Mouse (Mus musculus): ENCODE data around the gene Ncs1. TPM values are rescaled to one million over a fixed set of nuclear protein-coding genes. Genes with fewer than 3 reads are reported as not detected.

Ncs1 gene
- polyA plus RNA-seq, 1 experiment from 2014 or later = 22.3 TPM

DNA sequence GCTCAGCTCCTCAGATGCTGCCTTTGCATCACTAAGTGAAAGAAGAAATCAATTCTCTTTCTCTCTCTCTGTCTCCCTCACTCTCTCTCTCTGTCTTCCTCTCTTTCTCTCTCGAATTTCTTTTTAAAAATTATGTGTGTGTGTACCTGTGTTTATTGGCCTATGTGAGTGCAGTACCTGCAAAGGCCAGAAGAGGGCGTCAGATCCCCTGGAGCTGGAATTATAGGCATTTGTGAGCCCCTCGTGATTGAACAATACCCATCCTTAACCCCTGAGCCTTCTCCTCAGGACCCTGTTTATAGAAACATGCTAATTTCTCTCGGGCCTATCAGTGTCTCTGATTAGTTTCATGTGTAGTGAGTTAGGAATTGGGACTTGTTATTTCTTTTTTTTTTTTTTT is 62.6 kb downstream of the Ncs1 start:
- Histone ChIP-seq H3K9ac (no peak overlapping the region), H3K27me3 (replicated peaks) (peaks cover 17% of the 10 kb centered on the region), H3K36me3 (no peaks in the 10 kb centered on the region), H3K4me3 (replicated peaks) (no peak overlapping the region), H3K4me1 (0 out of 2 replicates have a peak, but pooled peaks cover 5% of the 10 kb centered on the region), H3K27ac (no peak overlapping the region), H3K9me3 (no peaks in the 10 kb centered on the region), H3K4me2 (no peak overlapping the region)
- ATAC-seq (ENCODE audit: insufficient read depth, low FRiP score, low read depth) = no peak
- 67% methylated on average over 4 of the region's 4 CpGs for WGBS

DNA sequence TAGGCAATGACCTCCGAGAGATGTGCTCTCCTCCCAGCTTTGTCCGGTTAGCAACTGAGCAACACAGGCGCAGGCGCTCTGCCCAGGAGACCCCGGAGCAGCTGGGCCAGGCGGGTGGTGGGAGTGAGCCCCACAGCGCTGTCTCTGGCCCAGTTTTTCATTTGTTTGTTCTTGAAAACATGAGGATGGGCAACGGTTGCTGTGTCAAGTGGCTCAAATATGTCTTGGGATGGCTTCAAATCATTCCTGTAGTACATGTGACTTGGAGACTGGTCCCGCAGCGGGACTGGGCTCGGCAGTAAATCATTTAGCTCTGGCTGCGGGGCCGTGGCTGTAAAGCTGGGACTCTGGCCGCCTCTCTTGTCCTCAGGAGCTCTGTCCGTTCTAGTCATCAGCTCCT is 63.9 kb downstream of the Ncs1 start:
- no peak for ATAC-seq (ENCODE audit: insufficient read depth, low FRiP score, low read depth)
- Histone ChIP-seq H3K4me2 (no peak overlapping the region), H3K4me1 (peaks cover 12% of the 10 kb centered on the region; the same call in 1 of the 2 replicates), H3K9me3 (no peaks in the 10 kb centered on the region), H3K9ac (no peak overlapping the region), H3K36me3 (no peaks in the 10 kb centered on the region), H3K27ac (no peak overlapping the region), H3K27me3 (replicated peaks) (peaks cover 29% of the 10 kb centered on the region), H3K4me3 (replicated peaks) (no peak overlapping the region)
- 55% methylated on average over 15 of the region's 15 CpGs for WGBS

DNA sequence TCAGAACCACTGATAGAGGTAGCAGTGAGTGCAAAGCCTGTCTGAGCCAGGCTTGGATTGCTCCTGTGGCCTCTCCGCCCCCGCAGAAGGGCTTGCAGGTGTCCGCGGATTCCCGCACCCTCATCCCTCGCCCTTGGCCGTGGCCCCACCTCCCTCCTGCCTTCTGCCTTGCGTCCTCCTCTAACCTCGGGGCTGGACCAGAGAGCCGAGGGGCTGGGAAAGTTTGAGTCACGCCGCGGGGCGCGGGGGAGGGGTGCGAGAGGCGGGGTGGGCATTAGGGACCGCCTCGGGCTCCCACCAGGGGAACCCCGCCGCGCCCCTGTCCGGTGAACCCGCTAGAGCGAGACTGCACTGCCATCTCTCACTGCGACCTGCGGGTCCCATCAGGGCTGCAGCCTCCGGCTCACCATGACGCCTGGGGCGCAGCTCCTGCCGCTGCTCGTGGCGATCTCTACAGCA is 68.4 kb downstream of the Ncs1 start, which contains the start of gene Hmcn2:
Gene Hmcn2, plus strand, starts transcription at position 409 of the 459 bp plus-strand sequence.
- Histone ChIP-seq H3K27ac (no peak within 1 kb of the TSS), H3K4me1 (peaks cover 9% of the 10 kb centered on the region; the same call in 1 of the 2 replicates), H3K36me3 (no peaks in the 10 kb centered on the region), H3K9me3 (no peaks in the 10 kb centered on the region), H3K4me2 (peak within 1 kb of the TSS; percentile 47), H3K4me3 (replicated peaks) (peak within 1 kb of the TSS; percentile 35), H3K9ac (no peak within 1 kb of the TSS), H3K27me3 (replicated peaks) (peaks cover 62% of the 10 kb centered on the region)
- WGBS = 2% methylated on average over 33 of the region's 33 CpGs
- no peak for ATAC-seq (ENCODE audit: insufficient read depth, low FRiP score, low read depth)

DNA sequence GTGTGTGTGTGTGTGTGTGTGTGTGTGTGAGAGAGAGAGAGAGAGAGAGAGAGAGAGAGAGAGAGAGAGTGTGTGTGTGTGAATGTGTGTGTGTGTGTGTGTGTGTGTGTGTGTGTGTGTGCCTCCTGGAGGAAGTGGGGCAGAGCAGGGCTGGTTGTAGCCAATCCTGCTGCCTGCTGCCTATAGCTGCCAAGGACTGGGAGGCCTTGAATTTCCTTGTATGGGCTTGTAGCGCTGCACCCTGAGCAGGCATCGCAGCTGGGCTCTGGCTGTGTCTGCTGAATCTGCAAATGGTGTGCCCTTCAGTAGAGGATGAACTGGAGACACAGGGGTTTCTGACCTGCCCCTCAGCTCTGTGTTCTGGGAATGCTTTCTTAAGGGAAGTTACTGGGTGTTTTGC is 72.5 kb downstream of the Ncs1 start:
- no peak overlapping the region for H3K4me3 ChIP-seq (replicated peaks)
- no peaks in the 10 kb centered on the region for H3K9me3 ChIP-seq
- no peaks in the 10 kb centered on the region for H3K36me3 ChIP-seq
- peak overlapping the region; percentile 51; the same call in 1 of the 2 replicates for H3K27ac ChIP-seq
- 12% methylated on average over 2 of the region's 2 CpGs for WGBS
- peaks cover 13% of the 10 kb centered on the region; the same call in 1 of the 2 replicates for H3K4me1 ChIP-seq
- no peak overlapping the region for H3K9ac ChIP-seq
- no peak overlapping the region for H3K4me2 ChIP-seq
- ATAC-seq (ENCODE audit: insufficient read depth, low FRiP score, low read depth) = no peak
- peaks cover 46% of the 10 kb centered on the region for H3K27me3 ChIP-seq (replicated peaks)

DNA sequence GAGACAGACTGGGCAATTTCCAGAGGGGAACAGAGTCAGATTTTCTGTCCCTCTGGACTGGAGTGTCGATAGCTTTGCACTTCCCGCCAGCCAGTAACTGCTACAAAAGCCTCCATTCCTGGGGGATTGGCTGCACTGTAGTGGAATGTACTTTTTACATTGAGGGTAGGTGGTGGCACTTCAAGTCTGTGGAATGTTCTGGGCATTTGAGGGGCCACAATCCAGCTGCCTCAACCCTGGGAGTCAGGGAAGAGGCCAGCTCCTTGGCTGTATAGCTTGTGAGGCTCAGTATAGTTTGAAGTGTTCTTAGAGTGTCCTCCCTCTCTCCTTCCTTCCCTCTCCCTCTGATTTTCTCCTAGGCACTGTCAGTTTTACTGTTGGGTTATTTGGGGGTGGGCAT is 73.6 kb downstream of the Ncs1 start:
- Histone ChIP-seq H3K9me3 (no peaks in the 10 kb centered on the region), H3K27me3 (replicated peaks) (peaks cover 36% of the 10 kb centered on the region), H3K4me2 (no peak overlapping the region), H3K4me3 (replicated peaks) (no peak overlapping the region), H3K9ac (no peak overlapping the region), H3K4me1 (peaks cover 9% of the 10 kb centered on the region; the same call in 1 of the 2 replicates), H3K27ac (no peak overlapping the region), H3K36me3 (no peaks in the 10 kb centered on the region)
- WGBS = 64% methylated on average over 2 of the region's 2 CpGs
- ATAC-seq (ENCODE audit: insufficient read depth, low FRiP score, low read depth) = no peak

DNA sequence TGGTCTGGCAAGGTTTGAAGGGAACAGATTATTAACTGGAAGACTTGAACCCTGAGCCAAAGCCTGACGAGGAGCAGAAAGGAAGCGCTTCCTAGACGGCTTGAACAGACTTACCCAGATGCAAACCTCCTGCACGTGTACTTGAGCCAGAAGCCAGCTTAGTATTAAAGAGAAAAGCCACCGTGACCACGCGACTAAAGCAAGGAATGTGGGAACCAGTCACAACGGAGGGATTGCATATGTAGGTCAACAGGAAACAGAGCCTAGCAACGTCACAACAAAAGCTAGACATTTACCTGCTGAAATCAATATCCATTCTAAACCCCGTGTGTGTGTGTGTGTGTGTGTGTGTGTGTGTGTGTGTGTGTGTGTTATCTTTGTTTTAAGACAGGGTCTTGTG is 81.6 kb downstream of the Ncs1 start:
- 50% methylated on average over 10 of the region's 10 CpGs for WGBS
- H3K4me3 ChIP-seq (replicated peaks) = no peak overlapping the region
- no peak overlapping the region for H3K4me2 ChIP-seq
- H3K27ac ChIP-seq = no peak overlapping the region
- no peak overlapping the region for H3K9ac ChIP-seq
- 0 out of 2 replicates have a peak, but pooled peaks cover 4% of the 10 kb centered on the region for H3K4me1 ChIP-seq
- H3K27me3 ChIP-seq (replicated peaks) = no peaks in the 10 kb centered on the region
- H3K9me3 ChIP-seq = no peaks in the 10 kb centered on the region
- ATAC-seq (ENCODE audit: insufficient read depth, low FRiP score, low read depth) = no peak
- H3K36me3 ChIP-seq = no peaks in the 10 kb centered on the region

DNA sequence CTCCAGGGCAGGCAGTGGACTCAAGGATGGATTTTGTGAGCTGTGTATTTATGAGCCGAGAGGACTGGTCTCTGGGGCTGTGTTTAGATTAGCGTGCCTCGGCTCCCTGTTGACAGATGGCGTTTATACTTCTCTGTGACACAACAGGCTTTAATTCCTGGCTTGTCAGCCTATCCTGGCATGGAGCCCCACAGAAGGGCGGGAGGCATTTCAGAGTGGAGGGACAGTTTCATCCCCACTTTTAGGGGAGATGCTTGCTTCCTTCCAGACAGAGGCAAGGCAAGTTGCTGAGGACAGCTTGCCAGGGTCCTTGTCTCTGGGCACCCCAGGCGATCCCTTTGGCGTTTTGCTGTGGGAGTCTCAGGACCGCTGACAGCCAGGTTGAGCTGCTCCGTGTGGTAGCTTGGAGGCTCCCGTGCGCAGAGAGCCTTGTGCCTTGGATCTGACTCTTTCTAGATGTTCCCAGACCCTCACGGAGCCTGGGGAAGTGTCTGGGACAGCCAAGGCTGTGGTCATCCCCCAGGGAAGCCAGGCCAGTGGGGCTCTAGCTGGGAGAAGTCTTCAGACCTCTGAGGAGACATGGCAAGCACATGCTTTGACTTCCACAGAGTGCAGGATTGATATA is 92.2 kb downstream of the Ncs1 start:
- no peaks in the 10 kb centered on the region for H3K27me3 ChIP-seq (replicated peaks)

DNA sequence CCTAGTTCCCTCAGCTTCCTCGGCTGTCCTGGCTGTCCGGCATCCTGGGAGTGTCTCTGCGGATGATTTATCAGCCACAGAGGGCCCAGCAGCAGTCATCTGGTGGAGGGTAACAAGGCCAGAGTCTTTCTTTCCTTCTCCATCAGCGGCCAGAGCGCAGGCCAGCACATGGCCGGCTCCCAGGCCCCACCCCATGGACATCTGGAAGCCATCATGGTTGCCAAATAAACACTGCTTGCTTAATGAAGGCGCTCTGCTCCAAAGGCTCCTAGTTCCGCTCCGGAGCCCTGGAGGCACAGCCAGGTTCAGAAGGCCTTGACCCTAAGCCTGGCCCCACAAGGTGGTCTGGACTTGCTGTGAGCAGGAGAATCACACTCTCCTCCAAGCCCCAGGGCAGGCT is 94.2 kb downstream of the Ncs1 start:
- peak; percentile 50; the same call in 1 of the 2 replicates for ATAC-seq (ENCODE audit: insufficient read depth, low FRiP score, low read depth)
- WGBS = 37% methylated on average over 9 of the region's 9 CpGs

More for the DNA sequence above, 92.2 kb downstream of the Ncs1 start:
- Histone ChIP-seq H3K36me3 (no peaks in the 10 kb centered on the region), H3K9me3 (no peaks in the 10 kb centered on the region), H3K27ac (peak overlapping the region; percentile 81), H3K9ac (no peak overlapping the region), H3K4me1 (peaks cover 17% of the 10 kb centered on the region), H3K4me3 (replicated peaks) (no peak overlapping the region), H3K4me2 (peak overlapping the region; percentile 9; the same call in 1 of the 2 replicates)
- WGBS = 24% methylated on average over 12 of the region's 12 CpGs
- peak; percentile 57; the same call in 1 of the 2 replicates for ATAC-seq (ENCODE audit: insufficient read depth, low FRiP score, low read depth)

DNA sequence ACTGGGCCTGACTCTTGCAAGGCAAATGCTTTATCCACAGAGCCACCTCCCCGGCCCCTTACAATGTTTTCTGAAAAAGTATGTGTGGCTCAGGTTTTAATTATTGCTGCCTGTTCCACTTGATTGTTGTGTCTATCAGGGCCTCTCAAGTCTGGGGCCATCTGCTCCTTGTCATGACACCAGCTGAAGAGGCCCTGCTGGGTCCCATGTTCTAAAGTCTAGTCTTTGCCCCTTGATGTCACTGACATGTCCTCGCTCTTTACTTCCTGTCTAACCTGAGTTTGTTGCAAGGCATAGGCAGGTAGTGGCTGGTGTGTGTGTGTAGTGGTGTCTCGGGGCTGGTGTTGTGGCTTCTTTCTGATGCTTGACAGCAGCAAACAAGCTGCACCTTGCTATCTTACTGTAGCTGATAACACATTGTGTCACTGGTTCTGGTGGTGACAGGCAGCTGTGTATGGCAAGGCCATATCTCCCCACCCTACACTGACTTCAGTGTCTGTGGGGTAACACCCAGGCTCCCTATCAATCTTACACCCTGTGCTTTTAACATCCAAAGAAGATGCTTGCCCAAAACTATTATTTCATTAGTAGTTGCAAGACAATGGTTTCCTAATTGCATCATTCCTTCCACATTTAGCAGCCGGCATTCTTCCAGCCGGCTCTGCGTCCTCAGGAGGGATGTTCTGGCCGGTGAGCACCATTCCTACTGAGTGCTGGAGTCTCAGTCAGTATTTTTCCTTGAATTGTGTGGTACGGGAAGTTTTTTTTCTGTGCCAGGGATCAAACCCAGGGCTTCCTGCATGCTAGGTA is 96.3 kb downstream of the Ncs1 start:
- Histone ChIP-seq H3K9ac (no peak overlapping the region), H3K36me3 (no peaks in the 10 kb centered on the region), H3K27ac (no peak overlapping the region), H3K4me3 (replicated peaks) (no peak overlapping the region), H3K9me3 (no peaks in the 10 kb centered on the region), H3K4me2 (no peak overlapping the region), H3K27me3 (replicated peaks) (no peaks in the 10 kb centered on the region), H3K4me1 (peaks cover 15% of the 10 kb centered on the region)
- 73% methylated on average over 8 of the region's 8 CpGs for WGBS
- ATAC-seq (ENCODE audit: insufficient read depth, low FRiP score, low read depth) = no peak

More for the DNA sequence above, 94.2 kb downstream of the Ncs1 start:
- Histone ChIP-seq H3K9me3 (no peaks in the 10 kb centered on the region), H3K4me3 (replicated peaks) (no peak overlapping the region), H3K36me3 (no peaks in the 10 kb centered on the region), H3K27ac (peak overlapping the region; percentile 44), H3K4me2 (no peak overlapping the region; the same call in 1 of the 2 replicates), H3K27me3 (replicated peaks) (no peaks in the 10 kb centered on the region), H3K4me1 (peaks cover 17% of the 10 kb centered on the region), H3K9ac (no peak overlapping the region)

Other genes with a start within 250 kb of the Ncs1 start
- gene Fnbp1, start 103.8 kb upstream of the Ncs1 start, polyA plus RNA-seq (2015; fragmentation: Nextera tagmentation; extraction: Ambion mirVana) = 27.8 and 34.0 TPM in 2 replicates
- gene Gpr107, start 93.5 kb upstream of the Ncs1 start, polyA plus RNA-seq (2015; fragmentation: Nextera tagmentation; extraction: Ambion mirVana) = 33.2 and 35.3 TPM in 2 replicates
- gene Hmcn2, start 68.6 kb downstream of the Ncs1 start, polyA plus RNA-seq (2015; fragmentation: Nextera tagmentation; extraction: Ambion mirVana) = 3.4 and 4.1 TPM in 2 replicates
- 153 and 178 TPM in 2 replicates for gene Ass1, start 224.4 kb downstream of the Ncs1 start, polyA plus RNA-seq (2015; fragmentation: Nextera tagmentation; extraction: Ambion mirVana)

All from stomach, embryonic 15.5 days (tissue).